Mouse (Mus musculus): ENCODE results near the gene Rab25. TPM values are rescaled to one million over a fixed set of nuclear protein-coding genes. Genes with fewer than 3 reads are reported as not detected.
A peak's percentile ranks its signal among the peaks of the same experiment; 100 is the strongest.

The Rab25 gene
- total and polyA plus RNA-seq, 3 experiments, result 2.2 TPM; not detected in 2

DNA sequence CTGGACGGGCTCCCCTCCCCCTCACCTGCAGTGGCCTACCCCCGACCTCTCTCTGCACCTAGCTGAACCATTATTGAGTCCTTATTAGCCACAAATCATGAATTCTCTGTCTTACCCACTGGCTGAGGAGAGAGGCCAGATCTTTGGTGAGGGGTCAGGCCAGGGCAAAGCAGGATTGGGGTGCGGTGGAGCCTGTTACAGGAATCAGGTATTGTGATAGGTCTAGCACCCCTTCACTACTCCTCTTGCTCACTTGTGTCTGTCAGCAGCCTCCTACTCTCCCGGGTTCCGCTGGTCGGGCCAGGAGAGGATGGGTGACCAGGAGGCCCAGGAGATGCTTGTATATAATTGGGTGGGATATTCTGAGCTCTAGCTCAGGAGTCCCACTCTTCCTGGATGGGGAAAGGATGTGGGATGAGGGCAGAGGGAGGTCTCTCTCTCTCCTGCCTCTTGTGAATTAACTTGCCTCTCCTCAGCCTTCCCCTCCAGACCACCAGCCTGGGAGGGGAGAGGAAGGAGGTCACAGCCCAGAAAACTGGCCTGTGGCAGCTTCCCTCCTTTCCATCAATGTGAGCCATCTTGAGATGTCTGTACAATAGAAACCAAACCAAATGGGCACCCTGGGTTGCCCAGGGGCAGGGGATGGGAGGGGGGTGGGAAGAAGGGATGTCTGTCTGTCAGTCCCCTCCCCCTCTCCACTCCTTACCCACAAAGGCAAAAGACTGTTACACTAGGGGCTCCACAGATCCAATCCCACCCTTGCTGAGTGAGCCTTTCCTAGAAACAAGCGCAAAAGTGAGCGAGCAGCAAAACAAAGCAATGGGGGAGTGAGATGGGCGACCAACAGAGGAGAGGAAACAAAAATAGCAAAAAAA, 9.6 kb downstream of the Rab25 start:
- DNase-seq, result no peak
- Histone ChIP-seq H3K27ac (no peak overlapping the region), H3K36me3 (ENCODE audit: control insufficient read depth, insufficient read depth, low read length) (no peaks in the 10 kb centered on the region), H3K4me1 (ENCODE audit: control insufficient read depth, insufficient read depth, low read length) (peaks cover 3% of the 10 kb centered on the region; the same call in 1 of the 2 replicates), H3K9ac (ENCODE audit: low read depth, low read length) (no peak overlapping the region), H3K79me2 (replicated peaks; ENCODE audit: control insufficient read depth, insufficient read depth, low read length) (no peaks in the 10 kb centered on the region), H3K4me3 (no peak overlapping the region), H3K27me3 (ENCODE audit: control insufficient read depth, insufficient read depth, low read length) (no peaks in the 10 kb centered on the region)
- intact Hi-C loops (cut with DNase I), result no loop called here
- TF ChIP-seq EP300 (IDR thresholded peaks at IDR 0.05; ENCODE audit: insufficient read depth, low read depth, low read length) (no peak), CTCF (IDR thresholded peaks at IDR 0.05) (no peak), POLR2A (IDR thresholded peaks at IDR 0.05; ENCODE audit: insufficient read depth, low read depth, low read length) (no peak)
- WGBS, result 76% methylated on average over 9 of the region's 9 CpGs

DNA sequence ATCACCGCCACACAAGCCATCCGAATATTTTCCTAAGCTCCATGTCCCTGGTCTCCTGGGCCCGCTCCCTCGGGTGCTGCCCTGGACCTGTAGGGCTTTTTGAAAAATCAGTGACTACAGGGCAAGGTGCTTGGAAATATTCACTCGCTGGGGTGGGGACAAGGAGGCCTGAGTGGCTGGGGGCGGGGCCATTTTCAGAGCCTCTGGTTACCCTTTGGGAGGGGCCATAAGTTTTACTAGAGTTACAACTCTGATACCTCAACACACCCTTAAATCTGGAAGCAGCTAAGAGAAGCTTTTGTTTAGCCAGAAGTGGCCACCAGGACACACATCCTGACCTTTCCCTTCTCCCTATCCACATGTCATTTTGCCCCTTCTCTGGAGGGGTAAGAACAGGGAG, 11.0 kb downstream of the Rab25 start:
- H3K4me1 ChIP-seq (ENCODE audit: control insufficient read depth, insufficient read depth, low read length), result peaks cover 3% of the 10 kb centered on the region; the same call in 1 of the 2 replicates

DNA sequence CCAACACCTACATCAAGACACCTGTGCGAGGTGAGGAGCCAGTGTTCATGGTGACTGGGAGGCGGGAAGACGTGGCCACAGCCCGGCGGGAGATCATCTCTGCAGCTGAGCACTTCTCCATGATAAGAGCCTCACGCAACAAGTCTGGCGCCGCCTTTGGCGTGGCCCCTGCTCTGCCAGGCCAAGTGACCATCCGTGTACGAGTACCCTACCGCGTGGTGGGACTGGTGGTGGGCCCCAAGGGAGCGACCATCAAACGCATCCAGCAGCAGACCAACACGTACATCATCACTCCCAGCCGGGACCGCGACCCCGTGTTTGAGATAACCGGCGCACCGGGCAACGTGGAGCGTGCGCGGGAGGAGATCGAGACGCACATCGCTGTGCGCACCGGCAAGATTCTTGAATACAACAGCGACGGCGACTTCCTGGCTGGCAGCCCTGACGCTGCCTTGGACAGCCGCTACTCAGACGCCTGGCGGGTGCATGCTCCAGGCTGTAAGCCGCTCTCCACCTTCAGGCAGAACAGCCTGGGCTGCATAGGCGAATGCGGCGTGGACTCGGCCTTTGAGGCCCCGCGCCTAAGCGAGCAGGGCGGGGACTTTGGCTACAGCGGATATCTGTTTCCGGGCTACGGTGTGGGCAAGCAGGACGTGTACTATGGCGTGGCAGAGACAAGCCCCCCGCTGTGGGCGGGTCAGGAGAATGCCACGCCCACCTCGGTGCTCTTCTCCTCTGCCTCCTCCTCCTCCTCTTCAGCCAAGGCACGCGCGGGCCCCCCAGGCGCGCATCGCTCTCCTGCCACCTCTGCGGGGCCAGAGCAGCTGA, 11.8 kb downstream of the Rab25 start:
- 12% methylated on average over 64 of the region's 64 CpGs for WGBS
- intact Hi-C loops (cut with DNase I), result no loop called here
- H3K4me1 ChIP-seq (ENCODE audit: control insufficient read depth, insufficient read depth, low read length), result peaks cover 3% of the 10 kb centered on the region; the same call in 1 of the 2 replicates

More for the DNA sequence above, 11.0 kb downstream of the Rab25 start:
- Histone ChIP-seq H3K4me3 (peak overlapping the region; percentile 74), H3K79me2 (replicated peaks; ENCODE audit: control insufficient read depth, insufficient read depth, low read length) (no peaks in the 10 kb centered on the region), H3K27me3 (ENCODE audit: control insufficient read depth, insufficient read depth, low read length) (no peaks in the 10 kb centered on the region), H3K9ac (ENCODE audit: low read depth, low read length) (peak overlapping the region; percentile 77), H3K36me3 (ENCODE audit: control insufficient read depth, insufficient read depth, low read length) (no peaks in the 10 kb centered on the region), H3K27ac (no peak overlapping the region)
- DNase-seq, result no peak
- intact Hi-C loops (cut with DNase I), result no loop called here
- TF ChIP-seq POLR2A (IDR thresholded peaks at IDR 0.05; ENCODE audit: insufficient read depth, low read depth, low read length) (no peak), CTCF (IDR thresholded peaks at IDR 0.05) (no peak), EP300 (IDR thresholded peaks at IDR 0.05; ENCODE audit: insufficient read depth, low read depth, low read length) (no peak)
- WGBS, result 77% methylated on average over 6 of the region's 6 CpGs

DNA sequence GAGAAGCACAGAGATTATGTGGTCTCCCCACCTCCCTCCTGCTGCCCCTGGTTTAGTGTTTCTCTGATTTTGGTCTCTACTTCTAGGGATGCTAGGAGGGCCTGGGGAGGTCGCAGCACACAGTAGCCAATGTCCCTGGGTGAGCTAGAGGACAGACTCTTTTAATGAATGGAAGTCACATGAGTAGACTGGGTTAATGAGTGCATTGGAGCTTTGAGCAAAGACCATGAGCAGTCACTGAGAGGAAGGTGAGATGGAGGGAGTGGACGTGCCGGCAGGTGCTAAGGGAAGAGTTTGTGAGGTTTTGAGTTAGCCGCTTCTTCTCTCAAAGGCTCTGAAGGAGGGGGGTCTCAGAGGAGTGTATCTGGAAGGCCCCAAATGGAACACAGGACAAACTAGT, 12.6 kb downstream of the Rab25 start:
- 98% methylated on average over 4 of the region's 4 CpGs for WGBS
- TF ChIP-seq EP300 (IDR thresholded peaks at IDR 0.05; ENCODE audit: insufficient read depth, low read depth, low read length), result no peak
- H3K4me1 ChIP-seq (ENCODE audit: control insufficient read depth, insufficient read depth, low read length), result peaks cover 3% of the 10 kb centered on the region; the same call in 1 of the 2 replicates
- no peak overlapping the region for H3K4me3 ChIP-seq
- H3K36me3 ChIP-seq (ENCODE audit: control insufficient read depth, insufficient read depth, low read length), result no peaks in the 10 kb centered on the region
- H3K79me2 ChIP-seq (replicated peaks; ENCODE audit: control insufficient read depth, insufficient read depth, low read length), result no peaks in the 10 kb centered on the region
- DNase-seq, result no peak
- no peak overlapping the region for H3K27ac ChIP-seq
- intact Hi-C loops (cut with DNase I), result loop anchor here (2.0 kb wide), 1 partner anchor 17 kb away; the partner anchor contains the start of genes Lamtor2 and Ubqln4
- H3K9ac ChIP-seq (ENCODE audit: low read depth, low read length), result no peak overlapping the region
- no peaks in the 10 kb centered on the region for H3K27me3 ChIP-seq (ENCODE audit: control insufficient read depth, insufficient read depth, low read length)

More for the DNA sequence above, 11.8 kb downstream of the Rab25 start:
- Histone ChIP-seq H3K79me2 (replicated peaks; ENCODE audit: control insufficient read depth, insufficient read depth, low read length) (no peaks in the 10 kb centered on the region), H3K4me3 (peak overlapping the region; percentile 74), H3K9ac (ENCODE audit: low read depth, low read length) (peak overlapping the region; percentile 77), H3K36me3 (ENCODE audit: control insufficient read depth, insufficient read depth, low read length) (no peaks in the 10 kb centered on the region), H3K27me3 (ENCODE audit: control insufficient read depth, insufficient read depth, low read length) (no peaks in the 10 kb centered on the region), H3K27ac (peak overlapping the region; percentile 77)
- TF ChIP-seq POLR2A (IDR thresholded peaks at IDR 0.05; ENCODE audit: insufficient read depth, low read depth, low read length), result peak; percentile 91
- peak; percentile 29; the same call in 1 of the 2 replicates for TF ChIP-seq EP300 (IDR thresholded peaks at IDR 0.05; ENCODE audit: insufficient read depth, low read depth, low read length)
- peak; percentile 3; the same call in 1 of the 2 replicates for TF ChIP-seq CTCF (IDR thresholded peaks at IDR 0.05)
- peak; percentile 88 to 90 for DNase-seq

DNA sequence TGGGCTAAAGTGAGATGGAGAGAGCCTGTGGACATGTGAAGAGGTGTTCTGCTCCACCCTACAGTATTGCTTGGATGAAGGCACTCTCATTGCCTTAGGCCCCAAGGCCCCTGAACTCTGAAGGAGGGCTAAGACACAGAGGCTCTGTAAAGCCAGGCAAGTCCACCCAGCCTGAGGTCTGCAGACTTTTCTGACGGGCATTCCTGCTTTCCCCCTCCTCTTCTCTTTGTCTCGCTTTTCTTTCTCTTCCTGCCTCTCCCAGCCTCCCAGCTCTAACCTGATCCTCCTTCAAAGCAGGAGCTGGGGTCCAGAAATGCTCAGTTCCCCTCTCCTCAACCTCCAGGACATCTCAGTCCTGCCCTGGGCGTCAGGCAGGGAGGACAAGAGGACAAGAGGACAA, 13.1 kb downstream of the Rab25 start:
- Histone ChIP-seq H3K9ac (ENCODE audit: low read depth, low read length) (no peak overlapping the region), H3K4me3 (no peak overlapping the region), H3K27me3 (ENCODE audit: control insufficient read depth, insufficient read depth, low read length) (no peaks in the 10 kb centered on the region), H3K36me3 (ENCODE audit: control insufficient read depth, insufficient read depth, low read length) (no peaks in the 10 kb centered on the region), H3K27ac (no peak overlapping the region), H3K79me2 (replicated peaks; ENCODE audit: control insufficient read depth, insufficient read depth, low read length) (no peaks in the 10 kb centered on the region), H3K4me1 (ENCODE audit: control insufficient read depth, insufficient read depth, low read length) (peaks cover 3% of the 10 kb centered on the region; the same call in 1 of the 2 replicates)
- DNase-seq, result no peak
- intact Hi-C loops (cut with DNase I), result loop anchor here (2.0 kb wide), 1 partner anchor 18 kb away; the partner anchor contains the start of genes Lamtor2 and Ubqln4
- TF ChIP-seq CTCF (IDR thresholded peaks at IDR 0.05), result no peak
- TF ChIP-seq EP300 (IDR thresholded peaks at IDR 0.05; ENCODE audit: insufficient read depth, low read depth, low read length), result no peak
- TF ChIP-seq POLR2A (IDR thresholded peaks at IDR 0.05; ENCODE audit: insufficient read depth, low read depth, low read length), result no peak
- WGBS, result 78% methylated on average over 3 of the region's 3 CpGs

Data from heart, adult 2 months (tissue).